Mouse (Mus musculus): Measurements from ENCODE around the gene Ccl19.
"Not testable (repeated sequence)": the region's sequence is repeated elsewhere in the genome, so short reads cannot be mapped to it uniquely, and the experiment has no call there.

The Ccl19 gene

DNA sequence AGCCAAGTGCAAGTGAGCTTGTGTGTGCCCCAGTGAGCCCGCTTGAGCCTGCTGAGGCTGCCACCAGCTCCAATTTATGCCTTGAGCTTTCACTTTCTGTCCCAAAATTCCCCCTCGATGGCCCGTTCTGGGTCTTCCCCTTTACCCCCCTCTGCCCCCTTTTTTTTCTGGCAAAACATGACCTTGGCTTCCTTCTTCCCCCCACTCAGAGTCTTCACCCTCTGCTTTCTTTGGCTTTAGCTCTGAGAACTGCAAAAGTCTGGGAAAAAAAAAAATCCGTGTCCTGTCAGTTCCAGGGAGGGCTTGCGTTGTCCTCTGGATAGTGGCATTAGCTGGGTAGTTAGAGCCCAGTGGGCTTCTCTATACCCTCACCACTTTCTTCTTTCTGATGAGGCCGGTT lies at the start of gene Ccl19:
Gene Ccl19, minus strand, starts transcription at position 101 of the 400 bp plus-strand sequence.
- DNase-seq (ENCODE audit: low spot score in 2 of 2): not testable (repeated sequence)

DNA sequence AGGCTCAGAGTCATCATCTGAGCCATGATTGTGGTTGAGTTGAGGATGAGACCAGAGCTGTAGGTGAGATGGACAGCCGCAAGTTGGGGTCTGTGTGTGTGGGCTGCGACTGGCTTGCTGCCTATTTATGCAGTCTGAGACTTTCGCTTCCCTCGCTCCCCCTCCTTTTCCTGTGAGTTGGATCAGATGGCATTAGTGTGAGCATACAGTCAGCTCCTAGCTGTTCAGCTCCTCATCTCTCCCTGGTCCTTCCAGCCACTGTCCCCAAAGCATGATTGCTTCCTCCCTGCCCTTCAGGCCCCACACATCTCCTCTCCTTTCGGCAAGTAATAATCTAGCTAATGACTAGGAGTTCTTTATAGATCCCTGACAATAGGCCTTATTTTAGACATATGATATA lies 17.5 kb upstream of the Ccl19 start, which contains the start of gene Ccl21a:
Gene Ccl21a, minus strand, starts transcription at position 101 of the 400 bp plus-strand sequence.
- DNase-seq (ENCODE audit: low spot score in 2 of 2): not testable (repeated sequence)

DNA sequence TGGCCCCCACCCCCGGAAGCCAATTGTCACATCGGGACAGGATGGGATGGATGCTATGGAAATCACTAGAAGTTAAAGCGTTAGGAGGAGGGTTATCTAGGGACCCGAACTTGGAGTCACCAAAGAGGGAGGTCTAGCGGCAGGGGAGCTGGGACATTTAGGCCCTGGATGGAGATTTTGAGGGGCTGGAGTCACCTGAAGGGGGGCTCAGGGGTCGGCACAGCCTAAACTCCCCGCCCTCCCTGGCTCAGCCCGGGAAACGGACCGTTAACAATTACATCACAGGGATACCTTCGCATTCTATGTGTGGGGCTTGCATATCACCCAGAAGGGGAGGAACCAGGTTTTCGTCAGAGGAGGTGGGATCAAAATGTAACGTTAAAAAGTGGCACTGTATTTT lies 21.1 kb downstream of the Ccl19 start, which contains the start of gene 4930578G10Rik:
Gene 4930578G10Rik, plus strand, starts transcription at position 301 of the 400 bp plus-strand sequence.
- DNase-seq (ENCODE audit: low spot score in 2 of 2): not testable (repeated sequence)
